In genomic region chr2:74705467-74706089, GRCm38 (mm10) we compare ENCODE assay signal across 9 mouse cellular contexts. TPM values are rescaled to one million over a fixed set of nuclear protein-coding genes. Genes with fewer than 3 reads are reported as not detected.
DNase-seq lines count a peak whose midpoint lies in the region; ATAC-seq lines count a peak whose summit lies in the region.
"Had no signal": no experiment of that assay in that cellular context is flagged by ENCODE, and none has a peak within 500 bp of the region (broad histone marks: within the 10 kb centered on the region; RNA-seq: fewer than 3 reads in every experiment).

No protein-coding gene starts in this region.

- no peaks in the 10 kb centered on the region for H3K36me3 ChIP-seq in embryonic facial prominence, embryonic 15.5 days
- no peaks in the 10 kb centered on the region for H3K36me3 ChIP-seq in midbrain, embryonic 13.5 days

- peaks cover 18% of the 10 kb centered on the region for H3K4me1 ChIP-seq in embryonic facial prominence, embryonic 15.5 days
- H3K4me1 ChIP-seq in midbrain, embryonic 13.5 days (replicated peaks): peaks cover 13% of the 10 kb centered on the region

- peak overlapping the region; percentile 50 for H3K4me3 ChIP-seq in embryonic facial prominence, embryonic 15.5 days (replicated peaks)
- H3K4me3 ChIP-seq in midbrain, embryonic 13.5 days (replicated peaks): peak overlapping the region; percentile 35

- under 1% methylated on average over 75 of the region's 85 CpGs for WGBS in embryonic facial prominence, embryonic 15.5 days
- under 1% methylated on average over 64 of the region's 85 CpGs for WGBS in midbrain, embryonic 13.5 days

- peaks cover 94% of the 10 kb centered on the region for H3K27me3 ChIP-seq in embryonic facial prominence, embryonic 15.5 days
- H3K27me3 ChIP-seq in midbrain, embryonic 13.5 days: peaks cover 97% of the 10 kb centered on the region

- DNase-seq in ovary, postnatal 36 days (ENCODE audit: low spot score): peak; percentile 72
- DNase-seq in ovary, postnatal 10 days (ENCODE audit: low spot score): no peak
- DNase-seq in kidney, adult 18-20 months: peak; percentile 75
- DNase-seq in right cerebral cortex, adult 18-20 months: no peak
- DNase-seq in right cerebral cortex, postnatal 36 days (ENCODE audit: low spot score in 2 of 2): no peak

- peak overlapping the region; percentile 55 for H3K27ac ChIP-seq in embryonic facial prominence, embryonic 15.5 days (replicated peaks)
- no peak overlapping the region for H3K27ac ChIP-seq in midbrain, embryonic 13.5 days

- peak overlapping the region; percentile 84 for H3K4me2 ChIP-seq in embryonic facial prominence, embryonic 15.5 days (replicated peaks)
- peak overlapping the region; percentile 54 for H3K4me2 ChIP-seq in midbrain, embryonic 13.5 days (replicated peaks)

- no peaks in the 10 kb centered on the region for H3K9me3 ChIP-seq in embryonic facial prominence, embryonic 15.5 days (replicated peaks)
- H3K9me3 ChIP-seq in midbrain, embryonic 13.5 days: no peaks in the 10 kb centered on the region

- H3K9ac ChIP-seq in embryonic facial prominence, embryonic 15.5 days: peak overlapping the region; percentile 28; the same call in 1 of the 2 replicates
- H3K9ac ChIP-seq in midbrain, embryonic 13.5 days (replicated peaks): no peak overlapping the region

- ATAC-seq in embryonic facial prominence, embryonic 15.5 days (ENCODE audit: insufficient number of reproducible peaks, low FRiP score, low TSS enrichment, low read depth): no peak
- no peak for ATAC-seq in midbrain, embryonic 13.5 days
- no peak for ATAC-seq in erythroblast, adult 5-6 weeks (replicated peaks; ENCODE audit: low FRiP score, poor library complexity, severe bottlenecking)

RNA-seq across cellular contexts. Expression of gene Hoxd8, which starts 1.2 kb away (rescaled TPM):
- polyA plus RNA-seq in embryonic facial prominence, embryonic 15.5 days (2015; fragmentation: Nextera tagmentation; extraction: Ambion mirVana): 6.4 and 8.0 TPM in 2 replicates
- polyA plus RNA-seq in midbrain, embryonic 13.5 days (2015; fragmentation: Nextera tagmentation; extraction: Ambion mirVana): 0.08 TPM in 1 of 2 replicates, not detected in the other
- not detected in 2 replicates for total RNA-seq in erythroblast, adult 5-6 weeks (2015; ENCODE audit: low replicate concordance)
- total RNA-seq in erythroblast, adult 5-6 weeks (2017; ENCODE audit: low replicate concordance): not detected in 2 replicates
- total RNA-seq: neutrophil, adult 5-6 weeks had no signal

RNA-seq across cellular contexts. Expression of gene Hoxd3, which starts 6.1 kb away (rescaled TPM):
- 1.9 and 2.6 TPM in 2 replicates for polyA plus RNA-seq in embryonic facial prominence, embryonic 15.5 days (2015; fragmentation: Nextera tagmentation; extraction: Ambion mirVana)
- 0.17 TPM in 2 replicates for polyA plus RNA-seq in midbrain, embryonic 13.5 days (2015; fragmentation: Nextera tagmentation; extraction: Ambion mirVana)
- total RNA-seq in erythroblast, adult 5-6 weeks (2015; ENCODE audit: low replicate concordance): not detected in 2 replicates
- total RNA-seq in erythroblast, adult 5-6 weeks (2017; ENCODE audit: low replicate concordance): not detected in 2 replicates
- total RNA-seq: neutrophil, adult 5-6 weeks had no signal

RNA-seq across cellular contexts. Expression of gene Hoxd4, which starts 6.2 kb away (rescaled TPM):
- polyA plus RNA-seq in embryonic facial prominence, embryonic 15.5 days (2015; fragmentation: Nextera tagmentation; extraction: Ambion mirVana): 0.35 and 0.62 TPM in 2 replicates
- not detected in 2 replicates for polyA plus RNA-seq in midbrain, embryonic 13.5 days (2015; fragmentation: Nextera tagmentation; extraction: Ambion mirVana)
- not detected in 2 replicates for total RNA-seq in erythroblast, adult 5-6 weeks (2015; ENCODE audit: low replicate concordance)
- not detected in 2 replicates for total RNA-seq in erythroblast, adult 5-6 weeks (2017; ENCODE audit: low replicate concordance)
- total RNA-seq: neutrophil, adult 5-6 weeks had no signal

RNA-seq across cellular contexts. Expression of gene Hoxd9, which starts 8.1 kb away (rescaled TPM):
- 2.8 and 4.5 TPM in 2 replicates for polyA plus RNA-seq in embryonic facial prominence, embryonic 15.5 days (2015; fragmentation: Nextera tagmentation; extraction: Ambion mirVana)
- polyA plus RNA-seq in midbrain, embryonic 13.5 days (2015; fragmentation: Nextera tagmentation; extraction: Ambion mirVana): not detected in 2 replicates
- total RNA-seq in erythroblast, adult 5-6 weeks (2015; ENCODE audit: low replicate concordance): not detected in 2 replicates
- not detected in 2 replicates for total RNA-seq in erythroblast, adult 5-6 weeks (2017; ENCODE audit: low replicate concordance)
- total RNA-seq: neutrophil, adult 5-6 weeks had no signal

RNA-seq across cellular contexts. Expression of gene Hoxd10, which starts 13.9 kb away (rescaled TPM):
- polyA plus RNA-seq in embryonic facial prominence, embryonic 15.5 days (2015; fragmentation: Nextera tagmentation; extraction: Ambion mirVana): 0.57 and 0.76 TPM in 2 replicates
- polyA plus RNA-seq in midbrain, embryonic 13.5 days (2015; fragmentation: Nextera tagmentation; extraction: Ambion mirVana): not detected in 2 replicates
- total RNA-seq in erythroblast, adult 5-6 weeks (2015; ENCODE audit: low replicate concordance): not detected in 2 replicates
- 0.42 TPM in 1 of 2 replicates, not detected in the other for total RNA-seq in erythroblast, adult 5-6 weeks (2017; ENCODE audit: low replicate concordance)
- total RNA-seq: neutrophil, adult 5-6 weeks had no signal

Comparison
In these comparisons a context has a peak if more than half of its experiments do, and no peak if none do; other contexts are left out.
1. DNase-seq: peak in ovary, postnatal 36 days (single experiment) and kidney, adult 18-20 months (single experiment); none in ovary, postnatal 10 days (single experiment), right cerebral cortex, adult 18-20 months (single experiment) and right cerebral cortex, postnatal 36 days (0 of 2).